Mouse (Mus musculus) G1E (cell line): ENCODE results near the gene Spag9. TPM values are rescaled to one million over a fixed set of nuclear protein-coding genes. Genes with fewer than 3 reads are reported as not detected.

Experiments
- ATAC-seq: 2 replicates; pipeline ENCODE4 v1.8.0; 2016; ENCODE audit warnings: mild to moderate bottlenecking; ENCODE audit not compliant: insufficient number of reproducible peaks, poor library complexity, low FRiP score, severe bottlenecking; ENCODE audit errors: extremely low read depth
- DNase-seq: peaks from one replicate; pipeline ENCODE4 v3.0.0; 2012; ENCODE audit warnings: low spot score
- H3K27me3 ChIP-seq: 2 replicates; pipeline ENCODE4 v1.6.1; 2012; ENCODE audit warnings: mild to moderate bottlenecking, low read length, inconsistent platforms; ENCODE audit not compliant: insufficient read depth
- H3K36me3 ChIP-seq: replicated peaks from 2 replicates; pipeline ENCODE3; 2012; ENCODE audit warnings: mild to moderate bottlenecking, inconsistent platforms
- H3K4me1 ChIP-seq: 2 replicates; pipeline ENCODE4 v1.6.1; 2012; ENCODE audit warnings: low read depth, low read length, inconsistent platforms, mixed read lengths; ENCODE audit not compliant: insufficient read depth
- H3K4me3 ChIP-seq: 2 replicates; pipeline ENCODE4 v1.5.1; 2012; ENCODE audit warnings: low read depth, mild to moderate bottlenecking, inconsistent platforms, low read length, moderate library complexity, mixed read lengths
- H3K9me3 ChIP-seq: replicated peaks from 2 replicates; pipeline ENCODE4 v1.6.1; 2012; ENCODE audit warnings: inconsistent platforms
- CTCF ChIP-seq: IDR thresholded peaks from 2 replicates; pipeline ENCODE4 v1.5.1; 2012; ENCODE audit warnings: low read depth, low read length, inconsistent platforms, mixed read lengths
- GATA1 ChIP-seq: IDR thresholded peaks from 2 replicates; pipeline ENCODE4 v1.6.1; 2012; ENCODE audit warnings: borderline replicate concordance, low read length, inconsistent platforms, mixed read lengths
- GATA2 ChIP-seq: IDR thresholded peaks from 2 replicates; pipeline ENCODE4 v1.6.1; 2012; ENCODE audit warnings: low read depth, low read length, inconsistent platforms, borderline replicate concordance
- POLR2AphosphoS5 ChIP-seq: IDR thresholded peaks from 2 replicates; pipeline ENCODE4 v1.6.1; 2012; ENCODE audit warnings: low read depth, low read length, inconsistent platforms; ENCODE audit not compliant: insufficient replicate concordance
- TAL1 ChIP-seq: conservative IDR thresholded peaks from 2 replicates; pipeline ENCODE4 v1.6.1; 2012; ENCODE audit warnings: low read depth, low read length, inconsistent platforms, mixed read lengths
- polyA plus RNA-seq: library from polyadenylated mRNA; stranded (reverse); fragments of >175 nt; gene quantifications from 2 replicates; pipeline ENCODE4 v1.2.3, GENCODE M21; 2012
- total RNA-seq, 2 experiments: library from RNA; stranded (forward) in 1 of 2; stranded (reverse) in 1 of 2; fragments of 200-1000 nt in 1 of 2; fragments of >200 nt in 1 of 2; fragmentation: Nextera tagmentation in 1 of 2; gene quantifications; 2 replicates each; pipeline ENCODE4 v1.2.3; 2014 to 2017

Spag9 gene
- total and polyA plus RNA-seq, 3 experiments, result 10.5 to 65.0 (median 53.3) TPM

GRCm38 (mm10) chr11:94138411-94139231 lies 142.7 kb downstream of the Spag9 start:
- peaks cover 48% of the 10 kb centered on the region for H3K27me3 ChIP-seq
- TF ChIP-seq GATA2 (no peak), POLR2AphosphoS5 (no peak), TAL1 (no peak), CTCF (no peak), GATA1 (no peak)
- H3K36me3 ChIP-seq, result no peaks in the 10 kb centered on the region
- DNase-seq, result no peak
- H3K4me3 ChIP-seq, result no peak overlapping the region
- H3K9me3 ChIP-seq, result no peaks in the 10 kb centered on the region
- peaks cover 45% of the 10 kb centered on the region for H3K4me1 ChIP-seq
- no peak for ATAC-seq

DNA sequence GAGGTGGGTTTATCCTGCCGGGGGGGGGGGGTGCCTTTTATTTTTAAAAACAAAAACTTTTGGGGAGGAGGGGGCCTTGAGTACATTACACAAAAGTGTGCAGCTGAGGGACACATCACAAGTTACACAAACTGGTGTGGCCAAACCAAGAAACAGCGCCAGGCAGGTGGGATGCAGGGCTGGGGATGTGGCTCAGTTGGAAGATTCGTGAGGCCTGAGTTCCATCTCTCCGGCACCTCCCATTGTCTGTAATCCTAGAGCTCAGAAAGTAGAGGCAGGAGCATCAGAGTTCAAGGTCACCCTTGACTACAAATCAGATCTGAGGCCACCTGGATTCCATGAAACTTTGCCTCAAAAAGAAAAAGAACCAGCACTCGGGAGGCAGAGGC lies 143.3 kb downstream of the Spag9 start:
- Histone ChIP-seq H3K36me3 (no peaks in the 10 kb centered on the region), H3K9me3 (no peaks in the 10 kb centered on the region), H3K27me3 (peaks cover 48% of the 10 kb centered on the region), H3K4me3 (no peak overlapping the region), H3K4me1 (peaks cover 39% of the 10 kb centered on the region)
- no peak for TF ChIP-seq GATA2
- no peak for TF ChIP-seq POLR2AphosphoS5
- TF ChIP-seq TAL1, result no peak
- no peak for TF ChIP-seq CTCF
- no peak for TF ChIP-seq GATA1
- DNase-seq, result no peak
- no peak for ATAC-seq

DNA sequence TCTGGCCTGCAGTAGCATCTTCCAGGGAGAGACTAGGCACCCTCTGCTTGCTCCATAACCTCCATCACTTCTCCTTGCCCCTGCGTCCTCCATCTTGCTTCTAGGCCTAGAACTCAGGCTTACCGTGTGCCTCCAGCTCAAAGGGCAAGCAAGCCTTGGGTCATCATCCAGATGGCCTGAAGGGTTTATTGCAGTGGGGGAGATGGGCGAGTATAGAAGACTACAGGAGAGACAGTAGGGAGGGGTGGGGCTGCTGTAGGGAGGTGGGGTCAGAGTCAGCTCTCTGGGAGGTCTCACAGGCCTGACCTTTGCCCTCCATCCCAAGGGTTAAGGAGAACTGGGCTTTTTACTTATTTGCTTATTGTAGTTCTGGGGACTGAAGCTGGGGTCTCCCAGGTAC lies 144.6 kb downstream of the Spag9 start:
- no peak overlapping the region for H3K4me3 ChIP-seq

DNA sequence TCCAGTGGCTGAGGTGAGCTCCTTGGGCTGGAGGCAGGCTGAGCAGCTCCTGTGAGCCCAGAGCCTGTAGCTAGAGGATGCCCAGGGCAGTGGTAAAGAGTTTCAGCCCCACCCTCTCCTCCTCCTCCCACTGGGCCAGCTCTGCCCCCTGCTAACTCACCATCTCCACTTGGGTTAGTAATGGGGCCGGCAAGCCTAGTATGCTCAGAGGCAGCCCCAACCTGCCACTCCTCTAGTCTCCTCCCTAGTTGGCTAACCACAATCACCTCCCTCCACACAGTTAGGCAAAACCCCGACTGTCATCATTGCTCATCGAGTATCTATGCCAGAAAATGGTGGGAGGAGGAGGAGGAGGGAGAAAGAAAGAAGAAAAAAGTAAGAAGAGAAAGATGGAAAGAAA lies 145.7 kb downstream of the Spag9 start:
- DNase-seq (no peak), ATAC-seq (no peak)
- Histone ChIP-seq H3K36me3 (no peaks in the 10 kb centered on the region), H3K27me3 (peaks cover 57% of the 10 kb centered on the region), H3K4me3 (no peak overlapping the region), H3K9me3 (no peaks in the 10 kb centered on the region), H3K4me1 (peaks cover 18% of the 10 kb centered on the region)
- TF ChIP-seq TAL1 (no peak), CTCF (no peak)

More for the DNA sequence above, 144.6 kb downstream of the Spag9 start:
- Histone ChIP-seq H3K36me3 (no peaks in the 10 kb centered on the region), H3K9me3 (no peaks in the 10 kb centered on the region), H3K27me3 (peaks cover 52% of the 10 kb centered on the region), H3K4me1 (peaks cover 26% of the 10 kb centered on the region)
- no peak for ATAC-seq
- TF ChIP-seq CTCF (no peak), GATA1 (no peak), TAL1 (no peak), POLR2AphosphoS5 (no peak), GATA2 (no peak)
- no peak for DNase-seq

GRCm38 (mm10) chr11:94143336-94143735 lies 147.4 kb downstream of the Spag9 start:
- ATAC-seq, result no peak
- Histone ChIP-seq H3K4me3 (no peak overlapping the region), H3K4me1 (peaks cover 5% of the 10 kb centered on the region), H3K27me3 (peaks cover 61% of the 10 kb centered on the region), H3K36me3 (no peaks in the 10 kb centered on the region), H3K9me3 (no peaks in the 10 kb centered on the region)
- TF ChIP-seq GATA2, result no peak
- TF ChIP-seq GATA1, result no peak
- TF ChIP-seq TAL1, result no peak
- TF ChIP-seq CTCF, result no peak
- no peak for TF ChIP-seq POLR2AphosphoS5
- no peak for DNase-seq

DNA sequence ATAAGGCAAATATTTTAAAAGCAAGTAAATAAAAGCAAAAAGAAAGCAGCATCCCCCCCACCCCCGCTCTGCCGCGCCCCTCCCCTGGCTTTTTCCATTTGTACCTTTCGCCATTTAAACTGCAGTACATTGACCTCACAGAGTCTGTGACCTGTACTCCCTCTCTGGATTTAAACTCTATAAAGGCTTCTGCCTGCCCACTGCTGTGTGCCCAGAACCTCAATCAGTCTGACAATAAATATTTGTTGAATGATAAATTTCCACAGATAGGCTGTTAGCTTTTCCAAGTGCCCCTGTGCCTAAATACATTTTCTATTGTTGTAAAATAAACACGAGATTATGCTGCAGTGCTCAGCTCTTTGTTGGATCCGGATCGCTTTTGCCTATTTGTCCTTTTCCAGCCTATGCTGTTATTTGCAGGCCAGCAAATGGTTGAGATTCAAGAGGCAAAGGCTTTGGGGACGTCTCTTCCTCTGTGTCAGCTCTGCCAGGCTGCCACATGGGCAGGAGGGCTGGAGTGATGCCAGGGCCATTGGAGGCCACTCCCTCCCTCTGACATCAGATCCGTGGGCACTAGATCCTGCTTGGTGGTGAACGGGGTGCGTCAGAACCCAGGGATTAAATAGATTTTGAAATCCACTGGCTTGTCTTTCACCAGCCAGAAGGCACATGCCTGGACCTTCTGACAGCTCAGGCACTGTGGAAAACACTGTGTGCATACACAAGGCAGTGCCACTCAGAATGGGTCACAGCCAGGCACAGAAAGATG lies 149.1 kb downstream of the Spag9 start:
- Histone ChIP-seq H3K9me3 (no peaks in the 10 kb centered on the region), H3K27me3 (peaks cover 63% of the 10 kb centered on the region), H3K4me1 (peaks cover 5% of the 10 kb centered on the region), H3K4me3 (no peak overlapping the region), H3K36me3 (no peaks in the 10 kb centered on the region)
- DNase-seq, result no peak
- TF ChIP-seq POLR2AphosphoS5 (no peak), CTCF (no peak), TAL1 (no peak), GATA1 (no peak), GATA2 (no peak)
- no peak for ATAC-seq
